Mouse (Mus musculus) heart, adult 8-10 months (tissue): ENCODE measurements around the gene Npb. TPM values are rescaled to one million over a fixed set of nuclear protein-coding genes. Genes with fewer than 3 reads are reported as not detected.
A peak's percentile ranks its signal among the peaks of the same experiment; 100 is the strongest.
"Not testable (repeated sequence)": the region's sequence is repeated elsewhere in the genome, so short reads cannot be mapped to it uniquely, and the experiment has no call there.

ENCODE experiments used
- DNase-seq: peaks from one replicate; pipeline ENCODE4 v3.0.0; 2022; ENCODE audit warnings: low spot score
- total RNA-seq, 4 experiments: library from RNA; stranded (reverse); gene quantifications; 2 replicates each; pipeline ENCODE4 v1.2.4; 2022

Gene Npb
- total RNA-seq, 4 experiments from 2014 or later: 0.73 TPM; not detected in 3

GRCm38 (mm10) chr11:120579316-120580107, 28.8 kb upstream of the Npb start:
- DNase-seq: peak; percentile 77

GRCm38 (mm10) chr11:120580190-120580589, 28.1 kb upstream of the Npb start:
- no peak for DNase-seq

- no peak for DNase-seq
Measured at GRCm38 (mm10) chr11:120580871-120581331, 27.4 kb upstream of the Npb start.

- peak; percentile 89 for DNase-seq
Measured at GRCm38 (mm10) chr11:120581490-120582267, 26.6 kb upstream of the Npb start, which contains the start of gene Arhgdia. TSS of gene Arhgdia (minus strand) at chr11:120581624.

GRCm38 (mm10) chr11:120582268-120582981, 25.9 kb upstream of the Npb start:
- DNase-seq: no peak

GRCm38 (mm10) chr11:120582982-120583293, 25.3 kb upstream of the Npb start:
- DNase-seq: not testable (repeated sequence)

GRCm38 (mm10) chr11:120583937-120584336, 24.3 kb upstream of the Npb start:
- no peak for DNase-seq

GRCm38 (mm10) chr11:120588531-120588930, 19.7 kb upstream of the Npb start:
- no peak for DNase-seq

- DNase-seq: no peak
Measured at GRCm38 (mm10) chr11:120597240-120598235, 10.7 kb upstream of the Npb start.

- DNase-seq: peak; percentile 88
Measured at GRCm38 (mm10) chr11:120598283-120598989, 9.8 kb upstream of the Npb start, which contains the start of the genes Alyref and Anapc11. TSS of gene Alyref (minus strand) at chr11:120598365. TSS of gene Anapc11 (plus strand) at chr11:120598421.

- DNase-seq: no peak
Measured at GRCm38 (mm10) chr11:120598990-120599549, 9.2 kb upstream of the Npb start.

GRCm38 (mm10) chr11:120600716-120601115, 7.6 kb upstream of the Npb start:
- DNase-seq: no peak

- no peak for DNase-seq
Measured at GRCm38 (mm10) chr11:120603545-120603944, 4.7 kb upstream of the Npb start.

- no peak for DNase-seq
Measured at GRCm38 (mm10) chr11:120605667-120606066, 2.6 kb upstream of the Npb start.

- no peak for DNase-seq
Measured at GRCm38 (mm10) chr11:120606764-120607163, 1.5 kb upstream of the Npb start.

GRCm38 (mm10) chr11:120609250-120609649, 973 bp downstream of the Npb start:
- no peak for DNase-seq

GRCm38 (mm10) chr11:120610477-120611046, 2.3 kb downstream of the Npb start:
- DNase-seq: no peak

- peak; percentile 59 for DNase-seq
Measured at GRCm38 (mm10) chr11:120612763-120613162, 4.5 kb downstream of the Npb start.

GRCm38 (mm10) chr11:120613481-120613972, 5.2 kb downstream of the Npb start:
- no peak for DNase-seq
